Mouse (Mus musculus) cerebellum, adult 11-12 months (tissue): ENCODE measurements around the gene Zfp825.
"Not testable (repeated sequence)": the region's sequence is repeated elsewhere in the genome, so short reads cannot be mapped to it uniquely, and the experiment has no call there.

ENCODE experiments used
- DNase-seq: peaks from one replicate; pipeline ENCODE4 v3.0.0; 2022

The Zfp825 gene

GRCm38 (mm10) chr13:74493911-74494679, at the start of gene Zfp825:
Zfp825 (minus strand) TSS chr13:74493992.
- peak; percentile 64 for DNase-seq

- not testable (repeated sequence) for DNase-seq
Observed at GRCm38 (mm10) chr13:74535418-74535817, 41.6 kb upstream of the Zfp825 start.

GRCm38 (mm10) chr13:74534864-74535263, 41.1 kb upstream of the Zfp825 start:
- peak; percentile 27 for DNase-seq

GRCm38 (mm10) chr13:74534096-74534495, 40.3 kb upstream of the Zfp825 start:
- no peak for DNase-seq

GRCm38 (mm10) chr13:74531251-74531650, 37.5 kb upstream of the Zfp825 start:
- not testable (repeated sequence) for DNase-seq

GRCm38 (mm10) chr13:74529372-74529715, 35.6 kb upstream of the Zfp825 start:
- not testable (repeated sequence) for DNase-seq

- DNase-seq, result not testable (repeated sequence)
Observed at GRCm38 (mm10) chr13:74528519-74529371, 35.0 kb upstream of the Zfp825 start.

GRCm38 (mm10) chr13:74522481-74523237, 28.9 kb upstream of the Zfp825 start:
- DNase-seq, result peak; percentile 48

- not testable (repeated sequence) for DNase-seq
Observed at GRCm38 (mm10) chr13:74522141-74522480, 28.3 kb upstream of the Zfp825 start.

- DNase-seq, result not testable (repeated sequence)
Observed at GRCm38 (mm10) chr13:74507981-74508380, 14.2 kb upstream of the Zfp825 start.

- not testable (repeated sequence) for DNase-seq
Observed at GRCm38 (mm10) chr13:74502851-74503250, 9.1 kb upstream of the Zfp825 start.

- not testable (repeated sequence) for DNase-seq
Observed at GRCm38 (mm10) chr13:74499696-74500095, 5.9 kb upstream of the Zfp825 start.

- DNase-seq, result not testable (repeated sequence)
Observed at GRCm38 (mm10) chr13:74484326-74484725, 9.5 kb downstream of the Zfp825 start.

GRCm38 (mm10) chr13:74471468-74471867, 22.3 kb downstream of the Zfp825 start:
- DNase-seq, result not testable (repeated sequence)

- peak; percentile 79 for DNase-seq
Observed at GRCm38 (mm10) chr13:74462699-74463385, 30.9 kb downstream of the Zfp825 start.

GRCm38 (mm10) chr13:74462318-74462698, 31.5 kb downstream of the Zfp825 start:
- DNase-seq, result not testable (repeated sequence)

- DNase-seq, result no peak
Observed at GRCm38 (mm10) chr13:74439895-74440294, 53.9 kb downstream of the Zfp825 start.
